Mouse (Mus musculus): ENCODE measurements around the gene Golt1a. TPM values are rescaled to one million over a fixed set of nuclear protein-coding genes. Genes with fewer than 3 reads are reported as not detected.
A peak's percentile ranks its signal among the peaks of the same experiment; 100 is the strongest.

The Golt1a gene
- total and polyA plus RNA-seq, 3 experiments: not detected

- no peaks in the 10 kb centered on the region for H3K79me2 ChIP-seq (ENCODE audit: control insufficient read depth, insufficient read depth, low read length, poor library complexity)
- no peaks in the 10 kb centered on the region for H3K9me3 ChIP-seq (replicated peaks; ENCODE audit: insufficient read depth, low read length)
- peaks cover 1 to 3% of the 10 kb centered on the region in 2 experiments; a peak in 3 of 4 replicates for H3K27me3 ChIP-seq (ENCODE audit: control insufficient read depth in 1 of 2, insufficient read depth in 2 of 2, low read length in 2 of 2)
- peaks cover 0 to 16% of the 10 kb centered on the region in 2 experiments; a peak in 2 of 4 replicates for H3K4me1 ChIP-seq (ENCODE audit: control insufficient read depth in 1 of 2, insufficient read depth in 2 of 2, low read length in 2 of 2)
- peaks cover 0 to 6% of the 10 kb centered on the region in 2 experiments; a peak in 2 of 4 replicates for H3K36me3 ChIP-seq (ENCODE audit: control insufficient read depth in 1 of 2, insufficient read depth in 2 of 2, low read length in 2 of 2)
- DNase-seq (ENCODE audit: low read depth, low spot score): no peak
- no peak overlapping the region for H3K4me3 ChIP-seq (ENCODE audit: control insufficient read depth in 1 of 2, insufficient read depth in 1 of 2, low read depth in 2 of 2, low read length in 2 of 2)
- TF ChIP-seq MXI1 (IDR thresholded peaks at IDR 0.05; ENCODE audit: low read depth, low read length): no peak
- H3K9ac ChIP-seq (ENCODE audit: control insufficient read depth, low read depth, low read length, poor library complexity, severe bottlenecking): no peak overlapping the region
- H3K27ac ChIP-seq (ENCODE audit: control insufficient read depth, low read depth, low read length): no peak overlapping the region
Observed at GRCm38 (mm10) chr1:133362103-133362502, 52.5 kb downstream of the Golt1a start.

GRCm38 (mm10) chr1:133363276-133364021 lies 53.8 kb downstream of the Golt1a start, which contains the start of gene Etnk2:
TSS of gene Etnk2 (plus strand) at chr1:133363572.
- Histone ChIP-seq H3K27me3 (ENCODE audit: control insufficient read depth in 1 of 2, insufficient read depth in 2 of 2, low read length in 2 of 2) (peaks cover 1 to 3% of the 10 kb centered on the region in 2 experiments), H3K4me1 (ENCODE audit: control insufficient read depth in 1 of 2, insufficient read depth in 2 of 2, low read length in 2 of 2) (peaks cover 0 to 16% of the 10 kb centered on the region in 2 experiments; a peak in 2 of 4 replicates), H3K9ac (ENCODE audit: control insufficient read depth, low read depth, low read length, poor library complexity, severe bottlenecking) (peak within 1 kb of the TSS; percentile 39), H3K9me3 (replicated peaks; ENCODE audit: insufficient read depth, low read length) (no peaks in the 10 kb centered on the region), H3K36me3 (ENCODE audit: control insufficient read depth in 1 of 2, insufficient read depth in 2 of 2, low read length in 2 of 2) (peaks cover 0 to 6% of the 10 kb centered on the region in 2 experiments; a peak in 2 of 4 replicates), H3K27ac (ENCODE audit: control insufficient read depth, low read depth, low read length) (no peak within 1 kb of the TSS), H3K4me3 (ENCODE audit: control insufficient read depth in 1 of 2, insufficient read depth in 1 of 2, low read depth in 2 of 2, low read length in 2 of 2) (peak within 1 kb of the TSS; percentile 47 to 53), H3K79me2 (ENCODE audit: control insufficient read depth, insufficient read depth, low read length, poor library complexity) (no peaks in the 10 kb centered on the region)
- DNase-seq (ENCODE audit: low read depth, low spot score): peak; percentile 84
- TF ChIP-seq ETS1 (IDR thresholded peaks at IDR 0.05; ENCODE audit: low read depth, low read length) (peak; percentile 50; the same call in 1 of the 2 replicates), TCF12 (IDR thresholded peaks at IDR 0.05; ENCODE audit: low read depth, low read length) (no peak)

- Histone ChIP-seq H3K27me3 (ENCODE audit: control insufficient read depth in 1 of 2, insufficient read depth in 2 of 2, low read length in 2 of 2) (peaks cover 1 to 6% of the 10 kb centered on the region in 2 experiments), H3K4me3 (ENCODE audit: control insufficient read depth in 1 of 2, insufficient read depth in 1 of 2, low read depth in 2 of 2, low read length in 2 of 2) (peak overlapping the region; percentile 47 to 53), H3K9me3 (replicated peaks; ENCODE audit: insufficient read depth, low read length) (no peaks in the 10 kb centered on the region), H3K27ac (ENCODE audit: control insufficient read depth, low read depth, low read length) (no peak overlapping the region), H3K36me3 (ENCODE audit: control insufficient read depth in 1 of 2, insufficient read depth in 2 of 2, low read length in 2 of 2) (peaks cover 0 to 6% of the 10 kb centered on the region in 2 experiments; a peak in 2 of 4 replicates), H3K9ac (ENCODE audit: control insufficient read depth, low read depth, low read length, poor library complexity, severe bottlenecking) (peak overlapping the region; percentile 39), H3K4me1 (ENCODE audit: control insufficient read depth in 1 of 2, insufficient read depth in 2 of 2, low read length in 2 of 2) (peaks cover 0 to 16% of the 10 kb centered on the region in 2 experiments; a peak in 2 of 4 replicates), H3K79me2 (ENCODE audit: control insufficient read depth, insufficient read depth, low read length, poor library complexity) (no peaks in the 10 kb centered on the region)
- TF ChIP-seq SIN3A (IDR thresholded peaks at IDR 0.05; ENCODE audit: low read length): 0 out of 2 replicates have a peak, but pooled peaks have one; percentile 33
- TF ChIP-seq MXI1 (IDR thresholded peaks at IDR 0.05; ENCODE audit: low read depth, low read length): 0 out of 2 replicates have a peak, but pooled peaks have one; percentile 23
- TF ChIP-seq TAL1 (IDR thresholded peaks at IDR 0.05; ENCODE audit: low read length): no peak
- DNase-seq (ENCODE audit: low read depth, low spot score): no peak
Observed at GRCm38 (mm10) chr1:133364022-133364630, 54.5 kb downstream of the Golt1a start.

All from MEL (cell line).